Mouse (Mus musculus): ENCODE results near the gene Shtn1.

The Shtn1 gene

DNA sequence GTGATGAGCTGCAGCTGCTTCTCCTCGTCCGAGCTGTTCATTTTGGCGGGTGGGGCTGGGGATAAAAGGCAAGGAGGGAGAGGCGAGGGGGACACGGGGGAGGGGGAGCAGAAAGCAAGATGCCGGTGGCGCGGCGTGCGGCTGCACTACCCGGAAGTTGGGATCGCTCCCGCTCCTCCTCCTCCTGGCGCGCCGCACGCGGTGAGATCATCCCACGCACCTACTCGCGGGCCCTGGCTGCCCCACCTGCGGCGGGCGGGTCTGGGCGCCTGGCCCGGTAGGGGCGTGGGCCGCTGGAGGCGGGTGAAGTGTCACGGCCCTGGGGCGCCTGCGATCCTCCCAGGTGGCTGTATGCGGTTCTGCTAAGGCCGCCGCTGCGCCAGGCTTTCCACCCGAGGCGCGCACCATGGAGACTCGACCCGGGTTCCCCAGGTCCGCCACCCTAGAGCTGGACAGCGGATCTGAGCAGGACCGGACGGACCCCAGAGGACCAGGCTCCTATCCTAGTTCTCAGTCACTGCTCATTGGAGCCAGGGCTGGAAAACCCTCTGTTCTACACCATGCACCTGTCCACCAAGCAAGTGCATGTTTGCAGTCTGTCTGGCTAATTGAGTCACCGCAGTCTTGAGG is at the start of gene Shtn1:
Shtn1 (minus strand) TSS at position 629 of the 630 bp plus-strand sequence.
- DNase-seq (ENCODE audit: low spot score), result no peak

DNA sequence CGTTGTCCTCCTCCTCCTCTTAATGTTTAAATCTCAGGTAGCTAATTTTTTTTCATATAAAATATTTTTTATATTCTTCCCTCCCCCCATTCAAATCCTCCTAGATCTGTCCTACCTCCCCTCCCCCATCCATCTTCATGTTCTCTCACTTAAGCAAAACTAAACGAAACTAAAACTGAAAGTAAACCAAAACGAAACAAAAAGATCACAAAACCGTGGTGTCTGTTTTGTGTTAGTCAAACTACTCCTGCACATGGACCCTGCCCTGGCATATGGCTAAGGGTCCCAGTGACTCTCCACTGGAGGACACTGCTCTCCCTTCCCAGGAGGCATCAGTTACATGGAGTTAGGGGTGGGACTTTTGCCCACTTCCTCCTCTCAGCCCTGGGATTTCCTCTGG is 38.3 kb upstream of the Shtn1 start:
- DNase-seq (ENCODE audit: low spot score), result no peak

DNA sequence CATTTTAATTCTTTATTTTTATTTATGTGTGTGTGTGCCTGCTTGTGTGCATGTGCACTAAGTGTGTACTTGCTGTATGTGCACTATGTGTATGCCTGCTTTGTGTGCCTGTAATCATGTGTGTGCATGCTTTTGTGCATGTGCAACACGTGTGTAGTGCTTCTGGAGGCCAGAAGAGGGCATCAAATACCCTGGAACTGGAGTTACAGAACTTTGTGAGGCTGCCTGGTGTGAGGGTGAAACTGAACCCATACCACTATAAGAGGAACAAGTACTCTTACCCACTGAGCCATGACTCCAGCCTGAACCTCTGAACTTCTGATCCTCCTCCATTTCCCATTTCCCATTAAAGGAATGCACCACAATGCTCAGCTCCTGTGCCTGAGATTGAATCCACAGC is 34.0 kb upstream of the Shtn1 start:
- no peak for DNase-seq (ENCODE audit: low spot score)

DNA sequence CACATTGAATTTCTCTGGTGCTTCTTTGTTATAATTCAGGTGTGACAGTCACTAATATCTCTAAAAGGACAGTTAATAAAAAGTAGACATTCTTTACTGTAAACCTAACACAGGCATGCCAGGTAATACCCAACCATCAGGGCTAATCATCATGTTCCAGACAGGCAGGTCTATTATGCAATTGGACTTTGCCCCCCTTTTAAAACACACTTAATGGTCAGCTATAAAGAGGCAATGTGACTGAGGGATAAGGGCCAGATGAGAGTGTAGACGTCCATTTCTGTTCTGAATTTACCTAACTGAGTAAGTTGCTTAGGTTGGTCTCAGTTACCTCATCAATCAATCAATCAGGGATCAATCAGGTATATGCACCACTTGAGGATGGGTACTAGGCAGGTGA is 22.4 kb upstream of the Shtn1 start:
- DNase-seq (ENCODE audit: low spot score), result no peak

DNA sequence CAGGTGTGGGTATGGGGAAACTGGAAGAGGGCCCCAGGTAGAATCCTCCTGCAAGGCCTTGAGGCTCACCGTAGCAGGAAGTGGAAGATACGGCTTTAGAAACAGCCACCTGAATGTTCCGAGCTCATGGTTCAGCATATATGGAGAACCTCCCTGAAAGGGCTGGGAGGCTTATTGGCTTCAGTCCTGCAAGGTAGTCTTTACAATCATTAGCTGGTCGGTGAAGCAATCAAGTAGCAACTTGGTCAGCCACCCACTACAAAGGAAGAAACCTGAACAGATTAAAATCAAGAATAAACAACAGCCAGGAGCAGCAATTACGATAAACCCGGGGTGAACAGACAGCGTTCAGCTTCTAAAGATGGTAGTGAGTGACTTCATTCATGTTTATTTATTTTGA is 16.4 kb upstream of the Shtn1 start:
- DNase-seq (ENCODE audit: low spot score), result no peak

DNA sequence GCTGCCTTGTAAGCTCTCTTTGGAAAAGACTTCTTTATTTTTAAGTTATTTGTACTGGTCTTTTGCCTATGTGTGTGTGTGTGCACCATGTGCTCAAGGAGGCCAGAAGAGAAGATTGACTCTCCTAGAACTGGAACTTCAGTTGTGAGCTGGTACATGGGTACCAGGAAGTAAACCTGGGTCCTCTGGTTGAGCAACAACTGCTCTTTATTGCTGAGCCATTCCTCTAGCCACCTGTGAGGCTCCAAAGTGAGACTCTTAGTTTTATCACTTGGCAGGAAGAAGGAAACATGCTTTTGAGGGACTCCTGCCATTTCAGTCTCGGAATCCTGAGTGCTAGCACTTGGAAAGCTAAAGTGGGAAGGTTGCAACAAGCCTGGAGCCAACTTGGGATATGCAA is 14.4 kb upstream of the Shtn1 start:
- no peak for DNase-seq (ENCODE audit: low spot score)

DNA sequence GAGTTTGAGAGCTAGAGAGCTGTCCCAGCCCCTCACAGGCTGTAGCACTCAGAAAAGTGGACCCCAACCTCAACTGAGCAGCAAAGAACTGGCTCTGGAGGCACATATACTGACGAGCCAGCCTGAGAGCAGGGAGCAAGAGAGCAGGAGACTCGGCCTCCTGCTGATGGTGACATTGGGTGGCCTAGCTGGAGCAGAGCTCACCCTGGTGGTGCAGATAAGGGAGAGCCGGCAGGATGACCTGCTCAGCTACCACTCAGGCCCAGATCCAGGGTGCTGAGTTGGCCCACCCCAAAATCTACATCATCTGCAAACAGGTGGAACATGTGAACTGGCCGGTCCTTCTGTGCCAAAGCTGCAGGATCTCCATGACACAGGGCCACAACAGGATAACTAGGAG is 8.4 kb upstream of the Shtn1 start:
- no peak for DNase-seq (ENCODE audit: low spot score)

DNA sequence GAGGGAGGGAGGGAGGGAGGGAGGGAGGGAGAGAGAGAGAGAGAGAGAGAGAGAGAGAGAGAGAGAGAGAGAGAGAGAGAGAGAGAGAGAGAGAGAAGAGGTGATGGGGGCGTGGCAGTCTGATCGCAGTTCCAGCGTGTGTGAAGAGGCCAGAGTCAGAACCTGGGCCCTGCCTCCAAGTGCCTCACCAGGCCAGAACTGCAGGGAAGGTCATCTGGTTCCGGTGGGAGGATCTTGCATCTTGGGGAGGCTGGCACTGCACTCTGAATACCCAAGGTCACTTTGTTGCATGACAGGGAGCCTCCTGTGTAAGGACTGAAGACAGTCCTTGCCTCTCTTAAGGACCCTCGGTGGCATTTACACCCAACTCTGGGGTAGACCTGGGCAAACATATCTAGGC is 231 bp upstream of the Shtn1 start:
- no peak for DNase-seq (ENCODE audit: low spot score)

DNA sequence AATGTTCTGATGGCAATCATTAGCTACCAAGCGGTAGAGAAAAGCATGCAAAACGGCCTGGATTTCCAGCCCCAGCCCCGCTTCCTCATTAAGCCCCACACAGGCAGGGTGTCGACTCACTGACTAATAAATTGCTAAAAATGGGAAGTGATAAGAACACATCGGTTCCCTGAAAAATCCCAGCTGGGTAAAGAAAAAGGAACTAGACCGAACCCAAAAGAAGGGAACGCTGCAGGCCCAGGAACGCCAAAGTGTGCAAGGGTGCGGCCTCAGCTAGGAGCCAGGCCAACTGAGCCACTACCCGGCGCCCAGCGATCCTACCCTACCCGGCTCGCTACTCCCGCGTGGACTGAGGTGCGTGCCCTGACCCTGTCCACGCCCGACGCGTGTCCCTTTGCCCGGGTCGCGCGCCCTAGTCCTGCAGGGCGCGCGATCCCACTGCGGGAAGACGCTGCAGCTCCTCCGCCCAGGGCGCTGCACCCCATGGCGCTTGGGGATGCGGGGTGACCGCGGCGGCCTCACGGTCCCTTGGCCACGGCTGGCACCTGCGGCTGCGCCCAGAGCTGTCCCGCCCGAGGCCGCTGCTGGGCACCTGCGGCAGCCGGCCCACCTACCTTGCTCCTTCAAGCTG is 944 bp downstream of the Shtn1 start:
- DNase-seq (ENCODE audit: low spot score), result no peak

DNA sequence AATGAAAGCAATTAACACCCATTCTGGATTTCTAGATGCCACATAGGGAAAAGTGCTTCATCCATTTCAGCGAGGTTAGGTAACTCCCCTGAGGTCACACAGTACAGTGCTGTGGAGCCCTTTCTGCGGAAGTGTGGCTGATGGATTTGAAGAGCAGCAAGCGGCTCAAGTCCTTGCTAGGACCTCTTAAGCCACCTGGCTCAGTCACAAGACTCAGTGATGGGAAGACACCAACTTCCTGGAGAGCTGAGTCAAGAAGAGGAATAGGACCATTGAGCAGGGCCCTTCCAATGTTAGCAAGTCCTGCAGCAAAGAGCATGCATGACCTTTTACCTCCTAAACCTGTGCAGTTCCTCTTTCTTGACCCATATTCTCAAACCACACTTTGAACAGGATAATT is 1.5 kb downstream of the Shtn1 start:
- DNase-seq (ENCODE audit: low spot score), result no peak

DNA sequence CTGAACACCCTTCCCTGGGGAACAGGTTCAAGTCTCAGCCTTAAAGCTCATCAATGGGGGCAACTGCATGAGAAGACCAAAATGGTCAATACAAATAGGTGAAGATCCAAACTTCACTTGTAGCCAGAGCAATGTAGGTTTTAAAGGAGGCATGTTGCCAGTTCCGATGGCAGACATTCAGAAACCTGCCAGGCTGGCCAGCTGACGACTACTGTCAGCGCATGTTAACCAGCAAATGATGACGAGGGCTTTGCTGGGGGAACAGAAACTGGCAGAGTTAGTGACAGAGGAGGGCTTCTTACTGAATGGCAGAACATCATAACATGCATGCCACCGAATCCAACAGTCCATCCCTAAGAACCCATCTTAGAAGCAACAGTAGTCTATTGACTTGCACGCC is 2.9 kb downstream of the Shtn1 start:
- DNase-seq (ENCODE audit: low spot score), result no peak

DNA sequence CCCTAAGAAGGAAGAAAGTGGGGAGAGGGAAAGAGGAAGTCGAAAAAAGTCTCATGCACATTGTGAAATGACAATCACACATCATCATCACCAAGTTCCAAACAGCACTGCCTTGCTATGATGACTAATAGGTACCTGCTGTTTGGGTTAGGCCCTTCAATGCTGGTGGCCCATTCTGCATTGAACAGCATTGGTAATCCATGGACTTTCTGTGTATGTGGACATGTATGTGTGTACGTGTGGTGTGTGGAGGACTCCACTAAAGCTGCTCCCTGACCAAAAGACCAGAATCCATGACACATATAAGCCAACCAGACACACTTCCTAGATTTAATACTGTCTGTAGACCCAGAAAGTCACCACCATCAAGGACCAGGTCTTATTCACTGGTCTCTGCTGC is 3.9 kb downstream of the Shtn1 start:
- DNase-seq (ENCODE audit: low spot score), result no peak

DNA sequence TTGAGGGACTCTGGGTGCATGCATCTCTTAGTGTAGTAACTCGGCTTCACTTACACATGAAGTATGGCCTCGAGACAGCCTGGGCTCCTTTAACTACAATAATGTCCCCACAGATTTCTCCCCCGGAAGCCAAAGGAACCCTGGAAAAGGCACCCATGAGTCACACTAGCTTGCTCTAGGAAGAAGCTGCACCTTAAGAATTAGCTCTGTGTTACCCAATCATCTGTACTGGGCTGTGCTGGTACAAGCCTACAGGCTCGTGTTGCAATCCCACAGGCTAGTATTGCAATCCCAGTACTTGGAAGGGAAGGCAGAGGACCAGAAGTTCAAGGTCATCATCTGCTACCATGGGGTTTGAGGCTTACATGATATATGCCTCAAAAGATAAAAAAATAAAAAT is 4.5 kb downstream of the Shtn1 start:
- DNase-seq (ENCODE audit: low spot score), result no peak

DNA sequence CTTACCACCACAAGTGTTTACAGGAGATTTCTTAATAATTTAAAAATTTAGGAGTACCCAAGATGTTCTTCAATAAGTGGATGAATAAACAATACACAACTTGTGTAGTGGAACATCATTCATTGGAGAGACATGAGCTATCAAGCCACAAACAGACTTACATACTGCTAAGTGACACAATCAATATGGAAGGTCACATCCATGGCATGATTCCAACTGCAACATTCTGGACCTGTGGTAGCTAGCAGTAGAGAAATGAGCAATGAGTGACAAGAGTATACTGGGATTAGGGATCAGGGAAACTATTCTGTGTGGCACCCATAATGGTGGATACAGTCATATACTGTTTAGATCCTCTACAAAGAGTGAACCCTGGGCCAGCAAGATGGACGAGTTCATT is 8.2 kb downstream of the Shtn1 start:
- no peak for DNase-seq (ENCODE audit: low spot score)

DNA sequence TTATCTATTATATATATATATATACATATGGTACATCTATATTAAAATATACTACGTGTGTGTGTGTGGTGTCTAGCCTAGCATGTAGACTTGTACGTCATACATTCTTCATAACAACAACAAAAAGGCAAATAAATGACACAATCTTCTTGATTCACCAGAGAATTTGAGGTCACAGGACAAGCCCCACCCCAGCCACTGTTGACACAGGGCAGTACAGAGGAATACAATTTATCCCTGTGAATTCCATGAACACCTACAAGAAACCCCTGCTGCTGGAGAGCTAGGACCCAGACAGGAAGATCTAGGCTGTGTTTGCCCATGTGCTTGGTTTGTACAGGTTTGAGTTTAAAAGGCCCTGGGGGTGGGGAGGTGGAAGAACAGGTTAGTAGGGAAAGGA is 9.2 kb downstream of the Shtn1 start:
- no peak for DNase-seq (ENCODE audit: low spot score)

DNA sequence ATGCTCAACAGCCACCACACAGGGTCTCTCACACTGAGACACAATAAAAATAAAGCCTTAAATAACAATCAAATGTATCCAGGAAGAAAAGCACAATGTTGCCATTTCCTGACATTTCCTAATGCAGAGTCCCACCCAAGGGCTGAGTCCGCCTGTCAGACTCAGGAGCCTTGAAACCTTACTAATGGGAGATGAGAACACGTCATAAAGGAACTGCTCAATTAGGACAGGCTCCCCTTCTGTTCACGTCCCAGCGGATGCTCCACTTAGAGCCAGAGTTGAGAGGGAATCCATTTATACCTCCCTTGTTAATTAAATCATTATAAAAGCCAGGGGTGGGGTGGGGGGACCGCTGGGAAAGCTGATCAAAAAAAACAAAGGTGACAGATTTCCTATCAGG is 9.8 kb downstream of the Shtn1 start:
- DNase-seq (ENCODE audit: low spot score), result no peak

DNA sequence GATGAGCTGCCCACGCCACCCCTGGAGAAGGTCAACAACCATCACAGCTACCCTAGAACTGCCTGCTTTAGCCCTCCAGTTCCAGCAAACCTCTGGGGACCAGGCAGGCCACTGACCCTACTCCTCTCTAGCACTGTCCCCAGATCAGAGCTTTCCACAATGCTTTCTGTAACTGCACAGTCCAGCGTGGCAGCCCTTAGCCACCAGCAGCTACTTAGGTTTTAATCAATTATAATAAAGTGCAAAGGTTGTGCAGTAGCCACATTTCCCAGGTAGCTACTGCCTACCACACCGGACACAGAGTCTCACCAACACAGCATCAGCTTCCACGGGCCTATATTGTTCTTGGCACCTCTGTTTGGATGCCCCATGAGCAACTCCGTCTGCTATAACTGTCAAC is 11.3 kb downstream of the Shtn1 start:
- DNase-seq (ENCODE audit: low spot score), result no peak

DNA sequence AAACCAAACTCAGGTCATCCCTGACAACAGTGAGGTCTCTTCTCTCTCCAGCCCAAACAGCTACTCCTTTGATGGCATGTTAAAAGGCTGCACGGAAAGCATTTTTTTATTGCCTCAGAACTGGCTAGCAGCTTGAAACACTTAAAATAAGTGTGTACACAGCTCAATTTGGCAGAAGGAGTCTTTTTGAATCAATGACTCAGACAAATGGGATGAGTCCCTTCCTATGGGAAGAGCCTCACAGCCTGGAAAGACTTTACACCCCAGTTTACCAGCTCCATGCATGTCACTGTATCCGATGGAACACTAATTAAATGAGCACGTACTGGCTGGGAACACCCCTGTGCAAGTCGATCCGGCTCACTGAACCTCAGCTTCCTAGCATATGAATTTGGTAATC is 12.3 kb downstream of the Shtn1 start:
- no peak for DNase-seq (ENCODE audit: low spot score)

DNA sequence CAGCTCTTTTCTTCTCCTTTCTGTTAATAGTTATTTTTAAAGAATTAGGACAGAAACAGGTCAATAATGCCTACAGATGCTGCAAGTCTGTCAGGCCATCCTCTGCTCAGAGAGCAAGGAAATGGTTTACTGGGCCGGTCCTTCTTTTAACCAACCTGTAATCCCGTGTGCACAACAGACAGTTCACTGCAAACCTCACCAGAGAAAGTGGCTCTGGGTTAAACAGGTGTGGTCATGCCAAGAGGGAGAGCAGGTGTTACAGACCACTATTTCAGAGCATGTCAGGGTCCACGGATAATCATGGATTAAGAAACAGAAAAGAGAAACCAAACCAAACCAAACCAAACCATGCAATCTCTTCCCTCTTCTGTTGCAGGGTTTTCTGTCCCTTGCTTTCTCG is 17.8 kb downstream of the Shtn1 start:
- no peak for DNase-seq (ENCODE audit: low spot score)

DNA sequence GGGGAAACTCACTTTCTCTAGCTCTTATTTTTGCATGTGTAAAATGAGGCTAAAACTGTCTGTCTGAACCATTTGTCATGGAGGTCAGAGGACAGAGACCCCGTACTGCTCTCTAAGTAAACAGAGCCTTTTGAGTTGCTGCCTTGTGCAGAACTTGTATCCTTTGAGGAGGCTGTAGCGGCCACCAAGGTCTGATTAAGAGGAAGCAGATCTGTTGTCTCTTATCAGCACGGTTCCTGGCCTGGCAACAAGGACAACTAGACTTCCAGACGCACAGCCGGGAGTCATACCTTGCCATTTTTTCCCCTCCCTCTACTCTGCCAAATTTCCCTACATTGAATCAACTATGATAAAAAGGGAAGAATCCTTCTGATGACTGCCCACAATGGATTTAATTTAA is 18.5 kb downstream of the Shtn1 start:
- DNase-seq (ENCODE audit: low spot score), result no peak

DNA sequence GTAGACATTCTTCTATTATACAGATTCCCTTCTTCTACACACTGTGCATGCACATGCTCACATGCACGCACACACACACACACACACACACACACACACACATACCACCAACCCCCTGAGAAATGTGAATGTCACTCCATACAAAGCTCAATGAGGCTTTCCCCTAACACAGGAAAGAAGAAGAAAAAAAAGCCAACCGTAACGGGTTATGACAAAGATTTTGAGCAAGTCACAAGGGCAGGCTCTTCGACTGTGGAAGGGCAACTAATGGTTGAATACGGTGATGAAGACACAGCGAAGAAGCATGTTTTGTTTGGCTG is 21.3 kb downstream of the Shtn1 start:
- DNase-seq (ENCODE audit: low spot score), result no peak

DNA sequence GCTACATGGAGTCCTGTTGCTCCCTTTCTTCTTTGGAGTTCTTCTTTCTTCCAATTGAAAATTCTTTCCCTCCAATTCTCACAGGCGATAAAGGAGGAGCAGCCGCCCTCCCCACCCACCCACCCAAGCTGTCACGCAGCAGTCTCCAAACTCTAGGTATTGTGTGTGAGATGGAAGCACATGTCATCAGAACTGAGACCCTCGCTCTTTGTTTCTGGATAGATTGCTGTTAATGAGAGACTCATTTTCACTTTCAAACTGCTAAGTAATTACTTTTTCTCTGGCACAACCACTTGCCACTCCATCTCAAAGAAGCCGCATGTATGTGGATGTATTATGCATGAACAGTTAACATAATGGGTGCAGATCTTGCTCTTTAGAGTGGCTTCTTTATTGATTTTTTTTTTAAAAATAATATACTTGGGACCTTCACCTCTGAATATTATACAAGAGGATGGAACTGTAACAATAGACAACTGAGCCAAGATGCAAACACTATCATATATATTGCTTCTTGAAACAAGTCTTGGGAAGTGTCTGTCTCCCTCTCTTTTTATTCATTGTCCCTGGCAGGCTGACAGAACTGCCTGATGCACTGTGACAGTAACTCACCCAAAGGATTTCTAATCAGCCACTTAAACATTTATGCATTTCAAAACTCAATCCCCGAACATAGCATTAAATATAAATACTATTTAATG is 21.8 kb downstream of the Shtn1 start:
- DNase-seq (ENCODE audit: low spot score), result no peak

DNA sequence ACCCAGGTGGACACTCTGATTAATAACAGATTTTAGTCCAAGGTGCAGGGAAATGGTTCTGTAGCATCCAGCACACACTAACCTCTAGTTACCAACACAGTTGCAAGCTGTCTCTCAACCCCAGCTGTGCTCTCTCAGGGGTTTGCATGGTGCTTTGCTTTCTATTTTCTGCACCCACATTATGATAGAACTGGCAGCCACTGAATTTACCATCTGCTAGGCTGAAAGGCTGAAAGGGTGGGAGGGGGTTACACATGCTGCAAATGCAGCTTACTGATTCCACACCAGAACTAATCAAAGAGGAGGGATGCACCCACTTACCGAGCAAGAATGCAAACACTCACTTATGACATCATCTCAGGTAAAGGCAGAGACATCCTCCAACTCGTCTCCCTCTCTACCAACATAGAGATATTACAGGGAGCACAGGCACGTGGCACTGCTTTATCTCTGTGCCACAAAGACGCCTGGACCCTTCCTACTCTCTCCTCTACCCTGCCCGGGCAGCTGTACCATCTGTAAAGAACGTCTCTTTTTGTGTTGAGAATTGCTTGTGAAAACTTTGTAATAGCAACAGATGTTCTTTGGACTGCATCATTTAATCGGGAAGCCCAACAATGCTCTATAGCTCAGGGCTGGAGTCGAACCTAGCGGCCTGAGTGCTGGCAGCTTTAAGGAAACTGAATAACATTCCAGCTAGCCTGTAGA is 23.0 kb downstream of the Shtn1 start:
- no peak for DNase-seq (ENCODE audit: low spot score)
